Mouse (Mus musculus): ENCODE results near the gene Sorbs2.

Gene Sorbs2

GRCm38 (mm10) chr8:45681171-45681570, 173.6 kb downstream of the Sorbs2 start:
- no peak for DNase-seq (ENCODE audit: low read depth, low spot score)

GRCm38 (mm10) chr8:45682845-45683383, 175.3 kb downstream of the Sorbs2 start:
- DNase-seq (ENCODE audit: low read depth, low spot score): no peak

GRCm38 (mm10) chr8:45687942-45688695, 180.5 kb downstream of the Sorbs2 start:
- no peak for DNase-seq (ENCODE audit: low read depth, low spot score)

- DNase-seq (ENCODE audit: low read depth, low spot score): no peak
These were observed 182.1 kb downstream of the Sorbs2 start for GRCm38 (mm10) chr8:45689611-45690207.

GRCm38 (mm10) chr8:45700100-45700499, 192.5 kb downstream of the Sorbs2 start:
- no peak for DNase-seq (ENCODE audit: low read depth, low spot score)

- DNase-seq (ENCODE audit: low read depth, low spot score): no peak
These were observed 196.1 kb downstream of the Sorbs2 start for GRCm38 (mm10) chr8:45703700-45704101.

GRCm38 (mm10) chr8:45709098-45709497, 201.5 kb downstream of the Sorbs2 start:
- no peak for DNase-seq (ENCODE audit: low read depth, low spot score)

- DNase-seq (ENCODE audit: low read depth, low spot score): no peak
These were observed 202.1 kb downstream of the Sorbs2 start for GRCm38 (mm10) chr8:45709734-45710133.

- no peak for DNase-seq (ENCODE audit: low read depth, low spot score)
These were observed 205.0 kb downstream of the Sorbs2 start for GRCm38 (mm10) chr8:45712610-45713009.

GRCm38 (mm10) chr8:45714806-45715205, 207.2 kb downstream of the Sorbs2 start:
- no peak for DNase-seq (ENCODE audit: low read depth, low spot score)

- DNase-seq (ENCODE audit: low read depth, low spot score): no peak
These were observed 207.9 kb downstream of the Sorbs2 start for GRCm38 (mm10) chr8:45715330-45716027.

GRCm38 (mm10) chr8:45719776-45720175, 212.2 kb downstream of the Sorbs2 start:
- DNase-seq (ENCODE audit: low read depth, low spot score): no peak

- no peak for DNase-seq (ENCODE audit: low read depth, low spot score)
These were observed 216.6 kb downstream of the Sorbs2 start for GRCm38 (mm10) chr8:45724204-45724603.

- no peak for DNase-seq (ENCODE audit: low read depth, low spot score)
These were observed 217.7 kb downstream of the Sorbs2 start for GRCm38 (mm10) chr8:45725321-45725720.

GRCm38 (mm10) chr8:45729850-45730382, 222.3 kb downstream of the Sorbs2 start:
- DNase-seq (ENCODE audit: low read depth, low spot score): no peak

- DNase-seq (ENCODE audit: low read depth, low spot score): no peak
These were observed 223.2 kb downstream of the Sorbs2 start for GRCm38 (mm10) chr8:45730795-45731194.

GRCm38 (mm10) chr8:45734071-45734470, 226.5 kb downstream of the Sorbs2 start:
- DNase-seq (ENCODE audit: low read depth, low spot score): no peak

GRCm38 (mm10) chr8:45737266-45737665, 229.7 kb downstream of the Sorbs2 start:
- DNase-seq (ENCODE audit: low read depth, low spot score): no peak

GRCm38 (mm10) chr8:45743326-45743725, 235.7 kb downstream of the Sorbs2 start:
- no peak for DNase-seq (ENCODE audit: low read depth, low spot score)

GRCm38 (mm10) chr8:45743739-45744138, 236.2 kb downstream of the Sorbs2 start:
- no peak for DNase-seq (ENCODE audit: low read depth, low spot score)

- DNase-seq (ENCODE audit: low read depth, low spot score): no peak
These were observed 244.2 kb downstream of the Sorbs2 start for GRCm38 (mm10) chr8:45751512-45752502.
